Mouse (Mus musculus) liver, embryonic 11.5 days (tissue): ENCODE results near the gene Aak1. TPM values are rescaled to one million over a fixed set of nuclear protein-coding genes. Genes with fewer than 3 reads are reported as not detected.
A peak's percentile ranks its signal among the peaks of the same experiment; 100 is the strongest.

ENCODE experiments used
- ATAC-seq: fragments of 200-750 bp; cut with Nextera tagmentation; replicated peaks from 2 replicates; pipeline ENCODE4 v1.8.0; 2017; ENCODE audit warnings: moderate number of reproducible peaks, mild to moderate bottlenecking, moderate TSS enrichment, moderate library complexity; ENCODE audit not compliant: low FRiP score
- DNase-seq: peaks from one replicate; pipeline ENCODE4 v3.0.0-alpha.2; 2017; ENCODE audit warnings: low spot score
- H3K27ac ChIP-seq: fragments of 300-500 bp; sonication (generic); 2 replicates; pipeline ENCODE4 v1.5.1; 2014; ENCODE audit warnings: mild to moderate bottlenecking, low read depth, low read length, control low read depth
- H3K27me3 ChIP-seq: fragments of 300-500 bp; sonication (generic); replicated peaks from 2 replicates; pipeline ENCODE4 v1.6.1; 2014; ENCODE audit warnings: low read length, mixed read lengths; ENCODE audit not compliant: control insufficient read depth, insufficient read depth
- H3K36me3 ChIP-seq: fragments of 300-500 bp; sonication (generic); 2 replicates; pipeline ENCODE4 v1.6.1; 2014; ENCODE audit warnings: mild to moderate bottlenecking, low read length, moderate library complexity, mixed read lengths; ENCODE audit not compliant: control insufficient read depth, insufficient read depth
- H3K4me1 ChIP-seq: fragments of 300-500 bp; sonication (generic); replicated peaks from 2 replicates; pipeline ENCODE4 v1.6.1; 2014; ENCODE audit warnings: low read length, mixed read lengths; ENCODE audit not compliant: control insufficient read depth, insufficient read depth
- H3K4me2 ChIP-seq: fragments of 300-500 bp; sonication (generic); 2 replicates; pipeline ENCODE4 v1.6.1; 2014; ENCODE audit warnings: mild to moderate bottlenecking, control low read depth, moderate library complexity
- H3K4me3 ChIP-seq: fragments of 300-500 bp; sonication (generic); 2 replicates; pipeline ENCODE4 v1.5.1; 2014; ENCODE audit warnings: low read depth, low read length, control low read depth
- H3K9ac ChIP-seq: fragments of 300-500 bp; sonication (generic); 2 replicates; pipeline ENCODE4 v1.6.1; 2014; ENCODE audit warnings: low read depth, low read length, control low read depth
- H3K9me3 ChIP-seq: fragments of 300-500 bp; sonication (generic); 2 replicates; pipeline ENCODE4 v1.6.1; 2016; ENCODE audit warnings: low read length, inconsistent platforms, mixed read lengths; ENCODE audit not compliant: control insufficient read depth
- WGBS: fragments of 180-500 bp; shearing (Covaris S2); extraction: QIAGEN DNeasy Blood & Tissue Kit; methylation state at CpG from one replicate; pipeline ENCODE4 v1.1.7; 2014; 5-methylcytosine and 5-hydroxymethylcytosine counted together
- polyA plus RNA-seq: library from polyadenylated mRNA; unstranded; fragments of >200 nt; fragmentation: Nextera tagmentation; extraction: Ambion mirVana; gene quantifications from 2 replicates; pipeline ENCODE4 v1.2.1, GENCODE M21; 2014

Aak1 gene
- polyA plus RNA-seq, 1 experiment from 2014 or later = 13.1 TPM

- no peak overlapping the region for H3K4me2 ChIP-seq
- no peak for DNase-seq
- no peak for ATAC-seq
- H3K4me3 ChIP-seq = no peak overlapping the region
- H3K9me3 ChIP-seq = peaks cover 5% of the 10 kb centered on the region; the same call in 1 of the 2 replicates
- H3K27ac ChIP-seq = no peak overlapping the region
- no peaks in the 10 kb centered on the region for H3K4me1 ChIP-seq
- H3K27me3 ChIP-seq = no peaks in the 10 kb centered on the region
- no peaks in the 10 kb centered on the region for H3K36me3 ChIP-seq
- 76% methylated on average over 3 of the region's 3 CpGs for WGBS
- H3K9ac ChIP-seq = no peak overlapping the region
Observed at GRCm38 (mm10) chr6:87034395-87034794, 185.1 kb downstream of the Aak1 start.

- H3K4me3 ChIP-seq = no peak overlapping the region
- no peaks in the 10 kb centered on the region for H3K36me3 ChIP-seq
- DNase-seq (no peak), ATAC-seq (no peak)
- peaks cover 5% of the 10 kb centered on the region; the same call in 1 of the 2 replicates for H3K9me3 ChIP-seq
- no peak overlapping the region for H3K9ac ChIP-seq
- no peak overlapping the region for H3K27ac ChIP-seq
- no peak overlapping the region for H3K4me2 ChIP-seq
- 79% methylated on average over 10 of the region's 10 CpGs for WGBS
- no peaks in the 10 kb centered on the region for H3K27me3 ChIP-seq
- peaks cover 7% of the 10 kb centered on the region; the same call in 1 of the 2 replicates for H3K4me1 ChIP-seq
Observed at GRCm38 (mm10) chr6:87037826-87038620, 188.7 kb downstream of the Aak1 start.

DNA sequence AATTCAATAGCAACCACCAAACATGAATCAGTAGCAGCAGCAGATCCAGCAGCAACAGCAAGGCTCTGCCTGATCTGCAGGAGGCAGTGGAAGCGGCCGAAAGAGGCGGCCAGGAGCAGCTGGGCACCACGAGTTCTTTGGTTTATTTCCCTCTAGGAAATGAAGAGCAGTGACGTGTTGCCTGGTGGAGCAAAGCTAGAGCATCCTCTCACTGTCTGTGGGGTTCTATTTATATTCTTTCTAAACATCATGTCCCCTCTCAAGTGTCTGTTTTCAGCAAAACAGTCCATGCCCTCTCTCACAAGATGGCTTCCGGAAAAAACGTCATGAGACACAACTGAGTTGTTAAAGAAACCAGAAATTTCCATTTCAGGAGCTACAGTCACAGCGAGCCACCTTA lies 189.8 kb downstream of the Aak1 start:
- ATAC-seq (no peak), DNase-seq (no peak)
- no peaks in the 10 kb centered on the region for H3K36me3 ChIP-seq
- H3K4me1 ChIP-seq = peaks cover 15% of the 10 kb centered on the region
- no peaks in the 10 kb centered on the region for H3K27me3 ChIP-seq
- H3K4me2 ChIP-seq = no peak overlapping the region
- H3K9me3 ChIP-seq = peaks cover 5% of the 10 kb centered on the region; the same call in 1 of the 2 replicates
- no peak overlapping the region for H3K9ac ChIP-seq
- H3K4me3 ChIP-seq = no peak overlapping the region
- 81% methylated on average over 8 of the region's 8 CpGs for WGBS
- no peak overlapping the region for H3K27ac ChIP-seq

- no peak for DNase-seq
- H3K4me1 ChIP-seq = peaks cover 18% of the 10 kb centered on the region
- no peaks in the 10 kb centered on the region for H3K36me3 ChIP-seq
- no peak overlapping the region for H3K9ac ChIP-seq
- H3K9me3 ChIP-seq = peaks cover 5% of the 10 kb centered on the region; the same call in 1 of the 2 replicates
- no peak overlapping the region for H3K27ac ChIP-seq
- no peak for ATAC-seq
- no peak overlapping the region for H3K4me3 ChIP-seq
- no peaks in the 10 kb centered on the region for H3K27me3 ChIP-seq
- WGBS = 65% methylated on average over 4 of the region's 4 CpGs
- H3K4me2 ChIP-seq = no peak overlapping the region
Observed at GRCm38 (mm10) chr6:87040971-87041370, 191.7 kb downstream of the Aak1 start.

DNA sequence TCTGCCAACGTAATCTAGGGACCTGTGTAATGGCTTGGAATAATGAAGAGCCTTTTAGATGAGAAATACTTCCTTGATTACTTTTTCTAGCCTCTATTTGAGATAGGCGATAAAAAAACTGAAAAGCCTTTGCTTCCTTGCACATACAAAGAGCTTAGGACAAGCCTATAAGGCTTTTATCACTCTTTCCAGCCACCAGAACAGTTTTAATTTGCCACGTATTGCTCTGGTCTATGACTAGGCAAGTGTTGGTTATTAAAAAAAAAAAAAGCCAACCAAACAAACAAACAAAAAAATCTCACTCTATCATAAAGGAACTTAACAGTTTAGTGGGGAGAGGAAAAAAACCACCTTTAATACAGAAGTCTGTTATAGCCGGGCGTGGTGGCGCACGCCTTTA lies 192.1 kb downstream of the Aak1 start:
- Histone ChIP-seq H3K4me3 (peak overlapping the region; percentile 90), H3K9me3 (peaks cover 5% of the 10 kb centered on the region; the same call in 1 of the 2 replicates), H3K9ac (no peak overlapping the region), H3K27me3 (no peaks in the 10 kb centered on the region), H3K4me1 (peaks cover 18% of the 10 kb centered on the region), H3K27ac (peak overlapping the region; percentile 100), H3K36me3 (no peaks in the 10 kb centered on the region), H3K4me2 (peak overlapping the region; percentile 66)
- 82% methylated on average over 7 of the region's 7 CpGs for WGBS
- no peak for ATAC-seq
- no peak for DNase-seq

DNA sequence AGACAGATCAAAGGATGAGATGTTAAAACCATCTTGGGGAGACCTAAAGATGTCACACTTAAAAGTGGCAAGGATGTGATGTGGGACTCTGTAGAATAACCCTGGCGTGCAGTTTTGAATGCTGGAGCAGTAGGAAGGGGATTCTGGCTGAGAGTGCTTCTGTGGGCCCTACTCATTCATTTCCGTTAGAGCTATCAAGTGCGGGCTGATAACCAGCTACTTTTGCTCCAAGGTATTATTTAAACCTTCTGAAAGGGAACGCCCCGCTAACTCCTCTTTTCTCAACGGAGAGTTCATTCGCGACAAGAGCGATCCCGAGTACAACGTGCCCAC lies 192.7 kb downstream of the Aak1 start:
- under 1% methylated on average over 11 of the region's 11 CpGs for WGBS
- Histone ChIP-seq H3K9ac (peak overlapping the region; percentile 86), H3K27me3 (no peaks in the 10 kb centered on the region), H3K27ac (peak overlapping the region; percentile 100), H3K4me2 (peak overlapping the region; percentile 66), H3K4me1 (peaks cover 18% of the 10 kb centered on the region), H3K9me3 (peaks cover 2% of the 10 kb centered on the region; the same call in 1 of the 2 replicates), H3K36me3 (no peaks in the 10 kb centered on the region), H3K4me3 (peak overlapping the region; percentile 90)
- ATAC-seq (no peak), DNase-seq (no peak)

- H3K4me1 ChIP-seq = peaks cover 18% of the 10 kb centered on the region
- ATAC-seq (peak; percentile 97), DNase-seq (peak; percentile 93)
- H3K36me3 ChIP-seq = no peaks in the 10 kb centered on the region
- under 1% methylated on average over 68 of the region's 68 CpGs for WGBS
- H3K4me3 ChIP-seq = peak within 1 kb of the TSS; percentile 90
- H3K27ac ChIP-seq = peak within 1 kb of the TSS; percentile 100
- no peaks in the 10 kb centered on the region for H3K27me3 ChIP-seq
- peak within 1 kb of the TSS; percentile 86 for H3K9ac ChIP-seq
- no peaks in the 10 kb centered on the region for H3K9me3 ChIP-seq
- H3K4me2 ChIP-seq = peak within 1 kb of the TSS; percentile 66
Observed at GRCm38 (mm10) chr6:87042337-87043130, 193.2 kb downstream of the Aak1 start, which contains the start of gene Gfpt1. TSS of gene Gfpt1 (plus strand) at chr6:87042846.

DNA sequence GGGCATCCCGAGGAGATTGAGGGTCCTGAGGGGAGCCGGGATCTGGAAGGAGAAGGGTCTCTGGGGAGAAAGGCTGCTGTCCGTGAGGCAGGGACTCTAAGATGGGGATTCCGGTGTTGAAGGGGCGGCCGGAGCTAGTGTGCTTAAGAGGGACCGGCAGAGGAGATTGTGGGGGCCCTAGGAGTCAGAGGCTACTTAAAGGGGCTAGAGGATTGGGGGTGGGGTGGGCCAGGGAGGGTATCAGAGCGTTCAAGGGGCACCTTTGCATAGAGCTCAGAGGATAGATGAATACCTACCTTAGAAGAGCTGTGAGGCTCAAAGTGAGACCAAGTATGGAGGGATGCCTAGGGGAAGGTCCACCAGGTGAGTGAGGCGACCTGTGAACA lies 193.8 kb downstream of the Aak1 start:
- no peaks in the 10 kb centered on the region for H3K9me3 ChIP-seq
- H3K27me3 ChIP-seq = no peaks in the 10 kb centered on the region
- DNase-seq (no peak), ATAC-seq (peak; percentile 36)
- H3K36me3 ChIP-seq = peaks cover 3% of the 10 kb centered on the region; the same call in 1 of the 2 replicates
- H3K4me1 ChIP-seq = peaks cover 18% of the 10 kb centered on the region
- peak overlapping the region; percentile 90 for H3K4me3 ChIP-seq
- under 1% methylated on average over 9 of the region's 9 CpGs for WGBS
- peak overlapping the region; percentile 100 for H3K27ac ChIP-seq
- H3K4me2 ChIP-seq = peak overlapping the region; percentile 66
- H3K9ac ChIP-seq = peak overlapping the region; percentile 86
